ENCODE assay signal across 13 mouse cellular contexts in the genomic region with DNA sequence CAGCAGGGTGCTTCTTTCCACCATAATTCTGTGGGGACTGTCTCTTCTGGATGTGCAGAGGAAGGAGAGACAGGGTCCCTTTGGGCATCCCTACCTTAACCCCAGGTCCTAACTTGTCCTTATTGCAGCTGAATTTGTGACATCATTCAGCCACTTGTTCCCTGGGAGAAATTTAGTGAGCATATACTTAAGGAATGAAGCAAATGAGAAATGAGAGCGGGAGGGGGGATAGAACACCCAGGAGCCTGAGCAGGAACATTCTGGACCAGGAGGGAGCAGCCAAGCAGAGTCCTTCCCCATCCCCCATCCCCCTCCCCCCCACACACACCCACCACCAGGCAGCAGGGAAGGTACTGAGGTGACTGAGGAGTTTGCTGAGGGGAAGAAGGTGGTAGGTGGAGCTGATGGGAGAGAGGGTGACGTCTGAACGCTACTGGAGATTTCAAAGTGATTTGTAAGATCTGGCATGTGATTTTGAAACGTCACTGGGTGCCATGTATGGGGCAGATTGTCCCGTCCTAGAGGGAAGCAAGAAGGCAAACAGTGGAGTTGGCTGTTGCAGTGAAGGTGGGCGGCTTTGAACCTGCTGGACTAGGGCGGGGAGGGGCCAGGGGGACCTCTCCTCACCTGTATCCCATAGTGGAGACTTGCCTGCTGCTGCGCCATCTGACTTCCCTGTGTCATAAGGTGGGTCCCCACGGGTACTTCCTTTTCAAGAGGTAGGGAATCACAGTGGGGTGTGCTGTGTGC. TPM values are rescaled to one million over a fixed set of nuclear protein-coding genes. Genes with fewer than 3 reads are reported as not detected.
A peak's percentile ranks its signal among the peaks of the same experiment; 100 is the strongest.
DNase-seq lines count a peak whose midpoint lies in the region; ATAC-seq and TF ChIP-seq lines count a peak whose summit lies in the region.
"Had no signal": no experiment of that assay in that cellular context is flagged by ENCODE, and none has a peak within 500 bp of the region (broad histone marks: within the 10 kb centered on the region; RNA-seq: fewer than 3 reads in every experiment).

No protein-coding gene starts in this region.

- H3K4me1 ChIP-seq in kidney, embryonic 16.5 days (ENCODE audit: insufficient read depth, low read length) = peaks cover 27% of the 10 kb centered on the region
- H3K4me1 ChIP-seq in liver, embryonic 11.5 days (replicated peaks; ENCODE audit: control insufficient read depth, insufficient read depth, low read length) = peaks cover 9% of the 10 kb centered on the region
- H3K4me1 ChIP-seq in thymus, adult 2 months (replicated peaks; ENCODE audit: control insufficient read depth, insufficient read depth, low read length) = peaks cover 34% of the 10 kb centered on the region

- no peaks in the 10 kb centered on the region for H3K27me3 ChIP-seq in kidney, embryonic 16.5 days (ENCODE audit: insufficient read depth, low read length)
- H3K27me3 ChIP-seq in liver, embryonic 11.5 days (replicated peaks; ENCODE audit: control insufficient read depth, insufficient read depth, low read length) = peaks cover 22% of the 10 kb centered on the region
- no peaks in the 10 kb centered on the region for H3K27me3 ChIP-seq in thymus, adult 2 months (ENCODE audit: control insufficient read depth, insufficient read depth, low read length)
- H3K27me3 ChIP-seq: Patski had no signal

- ATAC-seq in kidney, embryonic 16.5 days (ENCODE audit: low FRiP score, low TSS enrichment) = no peak
- peak; percentile 68 for ATAC-seq in activated CD4-positive, CD25-positive, alpha-beta regulatory T cell, adult 4 months
- ATAC-seq in liver, embryonic 11.5 days (replicated peaks; ENCODE audit: low FRiP score) = no peak
- ATAC-seq: Patski had no signal

- H3K27ac ChIP-seq in kidney, embryonic 16.5 days (ENCODE audit: low read length) = no peak overlapping the region
- H3K27ac ChIP-seq in liver, embryonic 11.5 days (ENCODE audit: low read depth, low read length) = no peak overlapping the region
- H3K27ac ChIP-seq in left cerebral cortex, adult 2 months = no peak overlapping the region
- no peak overlapping the region for H3K27ac ChIP-seq in thymus, adult 2 months (ENCODE audit: control insufficient read depth, insufficient read depth, low read length)
- H3K27ac ChIP-seq: embryonic facial prominence, embryonic 12.5 days had no signal

- peak overlapping the region; percentile 53 for H3K4me3 ChIP-seq in kidney, embryonic 16.5 days (ENCODE audit: low read length)
- peak overlapping the region; percentile 55 for H3K4me3 ChIP-seq in liver, embryonic 11.5 days (ENCODE audit: low read depth, low read length)
- no peak overlapping the region for H3K4me3 ChIP-seq in left cerebral cortex, adult 2 months
- no peak overlapping the region for H3K4me3 ChIP-seq in thymus, adult 2 months (ENCODE audit: control insufficient read depth, insufficient read depth, low read length)
- H3K4me3 ChIP-seq: embryonic facial prominence, embryonic 12.5 days had no signal

- H3K9ac ChIP-seq in kidney, embryonic 16.5 days (replicated peaks; ENCODE audit: low read length) = no peak overlapping the region
- no peak overlapping the region for H3K9ac ChIP-seq in liver, embryonic 11.5 days (ENCODE audit: low read depth, low read length)
- H3K9ac ChIP-seq: embryonic facial prominence, embryonic 12.5 days had no signal

- H3K4me2 ChIP-seq in kidney, embryonic 16.5 days (replicated peaks; ENCODE audit: low read depth, low read length) = peak overlapping the region; percentile 79
- H3K4me2 ChIP-seq in liver, embryonic 11.5 days = peak overlapping the region; percentile 78

- TF ChIP-seq POLR2A in thymus, adult 2 months (IDR thresholded peaks at IDR 0.05; ENCODE audit: control insufficient read depth, extremely low read depth, insufficient read depth, low read length, poor library complexity) = no peak

- TF ChIP-seq CTCF in left cerebral cortex, adult 2 months (IDR thresholded peaks at IDR 0.05) = no peak
- TF ChIP-seq CTCF in thymus, adult 2 months (IDR thresholded peaks at IDR 0.05; ENCODE audit: borderline replicate concordance, control insufficient read depth, extremely low read depth, insufficient read depth, low read length, poor library complexity) = no peak

- no peaks in the 10 kb centered on the region for H3K36me3 ChIP-seq in kidney, embryonic 16.5 days (ENCODE audit: insufficient read depth, low read length)
- H3K36me3 ChIP-seq in liver, embryonic 11.5 days (ENCODE audit: control insufficient read depth, insufficient read depth, low read length) = no peaks in the 10 kb centered on the region
- H3K36me3 ChIP-seq in thymus, adult 2 months (ENCODE audit: control insufficient read depth, insufficient read depth, low read length) = no peaks in the 10 kb centered on the region
- H3K36me3 ChIP-seq: embryonic facial prominence, embryonic 12.5 days had no signal

- peak; percentile 3 for DNase-seq in cerebellum, adult 11-12 months
- no peak for DNase-seq in cerebellum, adult 18-20 months
- no peak for DNase-seq in kidney, postnatal 25 days
- DNase-seq in liver, embryonic 11.5 days (ENCODE audit: low spot score) = no peak
- DNase-seq in left cerebral cortex, adult 2 months (ENCODE audit: extremely low spot score in 1 of 2, low spot score in 2 of 2) = no peak
- DNase-seq in thymus, adult 2 months = no peak
- DNase-seq: left cerebral cortex, postnatal 4 days had no signal

- WGBS in kidney, embryonic 16.5 days = 61% methylated on average over 9 of the region's 9 CpGs
- 68% methylated on average over 9 of the region's 9 CpGs for WGBS in liver, embryonic 11.5 days
- WGBS in thymus, adult 2 months = 82% methylated on average over 9 of the region's 9 CpGs

- H3K9me3 ChIP-seq in kidney, embryonic 16.5 days (ENCODE audit: low read length) = no peaks in the 10 kb centered on the region
- no peaks in the 10 kb centered on the region for H3K9me3 ChIP-seq in liver, embryonic 11.5 days (ENCODE audit: control insufficient read depth, low read length)
- H3K9me3 ChIP-seq: embryonic facial prominence, embryonic 12.5 days had no signal

- intact Hi-C loops in left cerebral cortex, adult 2 months (cut with DNase I) = no loop called here

RNA-seq across cellular contexts. Expression of a gene that starts 2.5 kb away (rescaled TPM):
- polyA plus RNA-seq in kidney, embryonic 16.5 days (2015; fragmentation: Nextera tagmentation; extraction: Ambion mirVana) = 15.3 and 17.9 TPM in 2 replicates
- 10 to 100 TPM; 57.2 to 89.2 TPM for polyA plus RNA-seq in activated CD4-positive, CD25-positive, alpha-beta regulatory T cell, adult 4 months (2017; shearing (Covaris generic))
- polyA plus RNA-seq in liver, embryonic 11.5 days (2014; fragmentation: Nextera tagmentation; extraction: Ambion mirVana) = 17.1 and 21.0 TPM in 2 replicates
- 1 to 10 TPM; 5.0 to 8.0 TPM for total RNA-seq in left cerebral cortex, adult 2 months (2021)
- 6.2 and 7.2 TPM in 2 replicates for polyA plus RNA-seq in thymus, adult 2 months (2012; rRNA removed)

RNA-seq across cellular contexts. Expression of a gene that starts 51.4 kb away (rescaled TPM):
- polyA plus RNA-seq in kidney, embryonic 16.5 days (2015; fragmentation: Nextera tagmentation; extraction: Ambion mirVana) = 0.09 TPM in 1 of 2 replicates, not detected in the other
- polyA plus RNA-seq in activated CD4-positive, CD25-positive, alpha-beta regulatory T cell, adult 4 months (2017; shearing (Covaris generic)) = not detected
- polyA plus RNA-seq in liver, embryonic 11.5 days (2014; fragmentation: Nextera tagmentation; extraction: Ambion mirVana) = not detected in 2 replicates
- total RNA-seq in left cerebral cortex, adult 2 months (2021) = not detected
- polyA plus RNA-seq in thymus, adult 2 months (2012; rRNA removed) = 0.14 and 0.22 TPM in 2 replicates
- polyA plus RNA-seq: gonadal fat pad, adult 2 months; neural tube, embryonic 11.5 days; Patski had no signal

Comparison
In these comparisons a context has a peak if more than half of its experiments do, and no peak if none do; other contexts are left out.
1. H3K4me3 ChIP-seq: peak in kidney, embryonic 16.5 days (single experiment) and liver, embryonic 11.5 days (single experiment); none in left cerebral cortex, adult 2 months (single experiment) and thymus, adult 2 months (single experiment).